Mouse (Mus musculus) adrenal gland, postnatal 4 days (tissue): Measurements from ENCODE around the gene Ctnnd1. TPM values are rescaled to one million over a fixed set of nuclear protein-coding genes. Genes with fewer than 3 reads are reported as not detected.
"Not testable (repeated sequence)": the region's sequence is repeated elsewhere in the genome, so short reads cannot be mapped to it uniquely, and the experiment has no call there.

Experiments
- DNase-seq, 2 experiments: peaks; one replicate each; pipeline ENCODE4 v3.0.0; 2021 to 2022; ENCODE audit warnings: low spot score in 2 of 2, mixed read lengths in 2 of 2
- long read RNA-seq, 2 experiments: library from polyadenylated mRNA; stranded (forward); transcript quantifications; one replicate each; pipeline ENCODE4 v2.0.0; 2021
- total RNA-seq, 2 experiments: library from RNA; stranded (reverse); gene quantifications; 2 replicates each; pipeline ENCODE4 v1.2.3; 2021

The Ctnnd1 gene
- total RNA-seq: 100 to 1,000 TPM; 157 to 165 TPM
- long read RNA-seq, experiment 1, full-length matches to known transcripts: 3 of 22 reads
- long read RNA-seq, experiment 1, partial matches to known transcripts: 2 of 22 reads
- long read RNA-seq, experiment 1, other reads (novel, unspliced or antisense): 17 of 22 reads
- long read RNA-seq, experiment 2, full-length matches to known transcripts: 4 of 37 reads
- long read RNA-seq, experiment 2, partial matches to known transcripts: 7 of 37 reads
- long read RNA-seq, experiment 2, other reads (novel, unspliced or antisense): 26 of 37 reads

DNA sequence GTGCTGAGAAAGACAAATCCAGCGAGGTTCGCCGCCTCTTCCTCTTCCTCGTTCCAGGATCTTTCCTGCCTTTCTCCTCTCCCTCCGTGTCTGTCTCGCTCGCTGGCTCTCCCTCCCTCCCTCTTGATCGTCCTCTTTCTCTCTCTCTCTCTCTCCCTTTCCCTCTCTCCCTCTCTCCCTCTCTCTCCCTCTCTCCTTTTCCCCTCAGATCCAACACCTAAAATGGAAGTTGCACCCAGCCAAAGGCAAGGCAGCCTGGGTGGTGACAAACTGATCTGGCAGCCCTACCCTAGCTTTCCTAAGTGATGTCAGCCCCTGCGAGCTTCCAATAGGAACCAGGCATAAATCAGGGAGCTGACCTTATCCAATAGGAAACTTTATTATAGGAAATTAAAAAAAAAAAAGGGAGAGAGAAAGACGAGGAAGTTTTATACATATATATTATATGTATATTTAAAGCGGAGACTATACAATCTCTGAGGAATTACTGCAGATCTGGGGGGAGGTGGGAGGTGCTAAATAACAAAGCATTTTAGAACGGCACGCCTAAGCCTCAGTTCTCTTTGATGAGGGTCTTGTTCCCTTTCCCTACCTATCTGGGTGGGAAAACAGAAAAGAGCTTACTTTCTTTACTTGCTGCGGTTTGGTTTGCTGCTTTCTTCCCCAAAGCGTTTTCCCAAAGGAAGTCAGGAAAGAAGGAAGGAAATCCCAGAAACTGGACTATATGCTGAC is at the start of gene Ctnnd1:
Gene Ctnnd1 (minus strand): TSS at position 302 of the 732 bp plus-strand sequence.
- peak; percentile 35 to 57 for DNase-seq

- no peak for DNase-seq
Measured at GRCm38 (mm10) chr2:84695007-84695695, 44.6 kb upstream of the Ctnnd1 start.

DNA sequence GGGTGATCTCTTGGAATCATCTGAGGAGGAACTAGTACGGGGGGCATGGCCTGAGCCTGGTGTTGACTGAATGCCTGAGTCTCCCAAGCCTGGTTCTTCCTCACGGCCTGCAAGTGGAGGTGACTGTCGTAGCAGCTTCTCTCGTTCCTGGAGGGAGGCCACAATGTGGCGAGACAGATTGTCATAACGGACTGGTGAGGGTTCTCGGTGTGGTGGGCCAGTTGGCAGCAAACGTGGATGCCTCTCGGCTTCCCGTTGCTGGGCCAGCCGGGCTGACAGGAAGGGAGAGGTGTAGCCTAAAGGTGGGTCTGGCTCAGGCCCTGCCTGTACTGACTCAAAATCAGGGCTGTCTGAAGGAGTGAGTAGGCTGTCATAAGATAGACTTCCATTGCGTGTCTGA is 39.5 kb upstream of the Ctnnd1 start:
- no peak for DNase-seq

- DNase-seq: no peak
Measured at GRCm38 (mm10) chr2:84688080-84688844, 37.7 kb upstream of the Ctnnd1 start.

DNA sequence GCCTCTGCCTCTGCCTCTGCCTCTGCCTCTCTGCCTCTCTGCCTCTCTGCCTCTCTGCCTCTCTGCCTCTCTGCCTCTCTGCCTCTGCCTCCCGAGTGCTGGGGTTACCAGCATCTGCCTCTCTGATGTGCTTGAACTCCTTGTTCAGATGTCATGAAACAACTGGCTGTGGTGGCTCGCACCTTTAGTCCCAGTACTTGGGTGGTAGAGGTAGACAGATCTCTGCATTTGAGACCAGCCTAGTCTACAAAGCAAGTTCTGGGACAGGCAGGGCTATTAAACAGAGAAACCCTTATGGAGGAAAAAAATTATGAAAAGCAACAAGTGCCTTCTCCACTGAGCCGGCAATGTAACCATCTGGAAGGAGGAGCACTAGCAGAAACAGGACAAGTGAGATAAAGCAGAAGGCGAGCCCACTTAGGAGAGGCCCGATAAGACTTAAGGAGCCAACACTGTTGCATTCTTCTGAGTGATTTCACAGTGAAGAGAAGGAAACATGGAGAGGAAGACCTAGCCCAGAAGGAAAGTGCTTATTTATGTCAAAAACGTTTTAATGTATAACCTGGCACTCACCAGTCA is 32.1 kb upstream of the Ctnnd1 start:
- no peak for DNase-seq

DNA sequence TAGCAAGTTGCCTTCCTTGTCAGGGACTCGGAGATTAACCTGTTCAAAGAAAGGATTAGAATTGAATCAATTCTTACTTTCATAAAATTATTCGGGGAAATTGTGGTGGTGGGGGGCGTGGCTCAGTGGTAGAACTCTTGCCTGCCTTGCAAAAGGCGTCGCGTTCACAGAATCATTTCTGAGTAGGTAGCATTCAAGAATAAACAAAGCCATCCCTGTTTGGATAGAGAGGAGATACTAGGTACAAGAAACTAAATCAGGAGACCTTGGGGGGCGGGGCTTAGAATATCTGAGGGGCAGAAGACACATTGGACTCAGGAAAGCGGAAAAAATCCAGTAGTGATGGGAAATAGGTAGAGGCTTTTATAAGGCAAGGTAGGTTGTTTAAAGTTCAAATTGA is 28.5 kb upstream of the Ctnnd1 start, which contains the start of gene Tmx2:
Gene Tmx2 (minus strand): TSS at position 125 of the 400 bp plus-strand sequence.
- no peak for DNase-seq

- DNase-seq: peak; percentile 58 to 75
Measured at GRCm38 (mm10) chr2:84677968-84678880, 27.7 kb upstream of the Ctnnd1 start, which contains the start of the genes Gm28635 and Med19. Gene Gm28635 (minus strand): TSS chr2:84678041. Gene Med19 (plus strand): TSS chr2:84678402.

- no peak for DNase-seq
Measured at GRCm38 (mm10) chr2:84677270-84677967, 26.9 kb upstream of the Ctnnd1 start.

GRCm38 (mm10) chr2:84671535-84671934 is 21.0 kb upstream of the Ctnnd1 start:
- not testable (repeated sequence) for DNase-seq

- peak; percentile 43 to 65 for DNase-seq
Measured at GRCm38 (mm10) chr2:84670569-84670933, 20.0 kb upstream of the Ctnnd1 start, which contains the start of gene Selenoh. Gene Selenoh (minus strand): TSS chr2:84670770.

DNA sequence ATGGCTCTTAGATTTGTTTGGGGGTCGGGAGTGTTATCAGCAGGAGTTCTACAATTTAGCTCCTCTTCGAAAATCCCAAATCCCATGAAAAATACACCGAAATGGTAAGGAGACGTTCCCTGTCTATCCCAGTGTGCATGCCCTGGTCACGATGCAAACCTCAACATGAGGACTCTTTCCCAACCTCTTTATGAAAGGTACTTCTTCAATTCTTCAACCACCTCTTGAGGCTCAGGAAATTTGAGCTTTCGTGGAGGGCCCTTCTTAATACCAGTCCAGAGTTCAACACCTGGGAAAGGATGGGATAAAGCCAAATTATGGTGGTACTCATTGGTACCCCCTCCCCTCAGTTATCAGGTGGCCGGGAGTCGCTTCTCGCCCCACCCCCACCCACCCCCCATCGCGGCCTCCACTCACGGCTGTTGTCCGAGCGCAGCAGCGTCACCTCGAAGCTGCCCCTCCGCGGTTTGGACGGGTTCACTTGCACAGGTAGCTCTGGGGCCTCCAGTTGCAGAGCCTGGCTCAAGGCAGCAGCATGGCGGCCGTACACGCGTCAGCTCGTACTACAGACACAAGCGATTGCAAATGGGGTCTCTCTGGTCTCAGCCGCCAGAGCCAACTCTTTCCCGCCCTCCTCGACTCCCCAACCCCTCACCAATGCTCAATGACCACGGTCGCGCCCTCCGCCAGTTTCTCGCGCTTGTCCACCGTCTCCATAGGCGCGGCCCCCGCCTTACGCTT is 19.4 kb upstream of the Ctnnd1 start:
- DNase-seq: no peak

- no peak for DNase-seq
Measured at GRCm38 (mm10) chr2:84666081-84666480, 15.5 kb upstream of the Ctnnd1 start.

- DNase-seq: no peak
Measured at GRCm38 (mm10) chr2:84662866-84663265, 12.3 kb upstream of the Ctnnd1 start.

- no peak for DNase-seq
Measured at GRCm38 (mm10) chr2:84660253-84660652, 9.7 kb upstream of the Ctnnd1 start.

- no peak for DNase-seq
Measured at GRCm38 (mm10) chr2:84658806-84659205, 8.2 kb upstream of the Ctnnd1 start, which contains the start of gene Btbd18. Gene Btbd18 (plus strand): TSS chr2:84659079.

- DNase-seq: no peak
Measured at GRCm38 (mm10) chr2:84655864-84656263, 5.3 kb upstream of the Ctnnd1 start.

DNA sequence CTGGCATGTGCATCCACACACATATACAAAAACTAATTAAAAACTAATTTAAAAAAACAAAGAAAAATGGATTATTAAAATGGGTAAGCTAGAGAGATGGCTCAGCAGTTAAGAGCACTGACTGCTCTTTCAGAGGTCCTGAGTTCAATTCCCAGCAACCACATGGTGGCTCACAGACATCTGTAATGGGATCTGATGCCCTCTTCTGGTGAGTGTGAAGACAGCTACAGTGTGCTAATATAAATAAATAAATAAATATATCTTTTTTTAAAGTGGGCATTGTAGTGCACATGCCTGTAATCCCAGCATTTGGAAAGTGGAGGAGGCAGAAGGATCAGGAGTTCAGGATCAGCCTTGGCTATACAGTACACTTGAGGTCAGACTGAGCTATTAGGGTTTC is 2.8 kb upstream of the Ctnnd1 start:
- no peak for DNase-seq

DNA sequence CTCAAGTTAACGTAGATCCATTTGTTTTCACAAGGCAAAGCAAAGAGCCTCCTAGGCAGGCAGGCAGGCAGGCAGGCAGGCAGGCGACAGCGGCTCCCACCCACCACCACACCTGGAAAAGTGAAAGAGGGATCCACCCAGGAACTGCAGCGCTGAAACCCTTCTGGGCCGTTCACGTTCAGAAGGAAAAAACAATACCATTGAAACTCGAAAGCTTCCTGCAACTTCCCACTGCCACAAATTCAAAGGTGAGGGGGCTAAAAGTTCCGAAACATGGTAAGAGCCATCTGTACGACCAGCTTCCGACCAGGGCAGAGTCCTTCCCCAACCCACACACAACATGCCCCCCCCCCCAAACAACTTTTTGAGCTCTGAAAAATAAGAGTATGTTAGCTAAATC is 891 bp downstream of the Ctnnd1 start:
- DNase-seq: no peak
